Mouse (Mus musculus) left cerebral cortex, adult 8-10 months (tissue): ENCODE measurements around the gene Eefsec. TPM values are rescaled to one million over a fixed set of nuclear protein-coding genes. Genes with fewer than 3 reads are reported as not detected.
A peak's percentile ranks its signal among the peaks of the same experiment; 100 is the strongest.

Source experiments
- DNase-seq, 2 experiments: peaks; one replicate each; pipeline ENCODE4 v3.0.0; 2022; ENCODE audit warnings: low spot score in 2 of 2
- total RNA-seq, 4 experiments: library from RNA; stranded (reverse); gene quantifications; 2 replicates each; pipeline ENCODE4 v1.2.4; 2022

The Eefsec gene
- 10 to 100 TPM; 19.5 to 24.6 (median 23.4) TPM for total RNA-seq

DNA sequence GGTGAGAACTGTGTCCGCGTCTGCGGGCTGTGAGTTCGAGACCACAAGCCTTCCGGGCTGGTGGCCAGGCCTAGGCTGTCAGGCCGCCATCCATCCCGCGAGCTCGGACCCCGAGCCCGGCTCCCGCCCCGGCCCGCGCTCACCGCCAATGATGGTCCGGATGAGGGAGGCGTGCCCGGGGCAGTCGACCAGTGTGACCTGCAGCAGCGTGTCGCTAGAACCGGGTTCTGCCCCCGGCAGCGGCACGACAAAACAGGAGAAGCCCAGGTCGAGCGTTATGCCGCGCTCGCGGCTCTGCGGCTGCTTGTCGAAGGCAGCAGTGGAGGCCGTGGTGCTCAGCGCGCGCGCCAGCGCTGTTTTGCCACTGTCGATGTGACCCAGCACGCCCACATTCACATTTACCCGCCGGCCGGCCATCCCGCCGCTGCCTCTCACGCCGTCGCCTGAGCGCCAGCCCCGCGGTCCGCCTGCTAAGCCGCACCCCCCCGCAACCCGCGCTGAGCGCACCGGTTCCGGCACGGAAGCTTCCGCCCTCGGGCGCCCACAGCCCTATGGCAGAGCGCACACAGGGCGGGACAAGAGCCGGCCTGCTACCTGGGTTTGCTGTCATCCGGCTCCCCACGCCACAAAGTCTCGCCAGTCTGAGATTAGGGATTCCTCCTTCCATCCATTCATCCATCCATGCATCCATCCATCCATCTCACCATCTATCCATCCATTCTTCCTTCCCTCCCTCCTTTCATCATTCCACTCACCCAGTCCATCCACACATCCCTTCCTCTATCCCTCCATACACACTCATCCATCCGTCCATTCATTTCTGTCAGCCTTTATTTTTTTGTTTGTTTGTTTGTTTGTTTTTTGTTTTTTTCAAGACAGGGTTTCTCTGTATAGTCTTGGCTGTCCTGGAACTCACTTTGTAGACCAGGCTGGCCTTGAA, at the start of gene Eefsec:
TSS of gene Eefsec (minus strand) at position 477 of the 940 bp plus-strand sequence.
- peak; percentile 62 to 65 for DNase-seq

DNA sequence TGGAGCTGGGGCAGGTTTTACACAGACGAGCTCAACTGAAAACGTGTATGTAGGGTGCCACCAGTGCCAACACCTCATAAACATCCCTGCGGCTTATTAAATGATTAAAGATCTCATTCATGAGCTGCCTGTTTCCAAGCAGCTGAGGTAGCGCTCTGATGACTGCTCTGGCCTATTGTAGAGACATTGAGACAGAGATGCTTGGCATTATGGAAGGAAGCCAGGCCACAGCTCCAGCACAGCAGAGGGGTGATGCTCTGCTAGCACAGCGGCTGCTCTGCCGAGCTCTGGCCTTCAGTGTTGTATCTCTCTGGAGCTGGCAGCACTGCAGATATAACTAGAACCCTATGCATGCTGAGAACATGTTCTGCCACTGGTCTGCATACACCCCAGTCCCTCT, 47.4 kb upstream of the Eefsec start:
- DNase-seq = no peak

DNA sequence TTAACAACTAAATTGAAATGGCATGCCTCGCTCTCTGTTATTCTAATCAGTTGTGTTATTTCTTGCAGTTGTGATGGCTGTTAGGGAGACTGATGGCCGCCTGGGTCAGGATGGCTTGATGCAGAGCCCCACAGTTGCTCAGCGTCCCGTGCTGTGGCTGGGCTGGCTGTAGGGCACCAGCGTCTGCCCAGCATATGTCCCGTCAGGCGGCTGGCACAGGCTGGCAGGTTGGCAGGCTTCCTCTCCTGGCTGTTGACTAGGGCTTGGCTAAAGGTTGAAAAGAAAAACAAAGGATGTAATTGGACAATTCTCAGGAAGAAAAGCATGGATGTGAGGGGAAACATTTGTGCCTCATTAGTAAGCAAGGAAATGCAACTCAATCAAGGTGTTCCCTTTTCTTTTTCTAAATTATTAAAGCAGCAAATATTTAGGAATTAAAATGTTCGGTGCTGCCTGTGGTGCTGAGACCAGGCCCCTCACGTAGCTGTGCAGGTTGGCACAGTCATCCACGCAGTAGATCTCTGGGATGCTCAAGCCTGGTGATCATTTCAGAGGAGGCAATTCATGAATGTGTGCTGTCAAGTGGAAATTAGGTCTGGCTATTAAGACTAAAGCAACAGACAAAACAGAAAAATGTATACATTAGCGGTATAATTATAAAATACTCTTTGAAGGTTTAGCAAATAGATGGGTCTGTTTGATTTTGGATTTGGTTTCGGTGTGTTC, 44.5 kb upstream of the Eefsec start:
- DNase-seq = no peak

DNA sequence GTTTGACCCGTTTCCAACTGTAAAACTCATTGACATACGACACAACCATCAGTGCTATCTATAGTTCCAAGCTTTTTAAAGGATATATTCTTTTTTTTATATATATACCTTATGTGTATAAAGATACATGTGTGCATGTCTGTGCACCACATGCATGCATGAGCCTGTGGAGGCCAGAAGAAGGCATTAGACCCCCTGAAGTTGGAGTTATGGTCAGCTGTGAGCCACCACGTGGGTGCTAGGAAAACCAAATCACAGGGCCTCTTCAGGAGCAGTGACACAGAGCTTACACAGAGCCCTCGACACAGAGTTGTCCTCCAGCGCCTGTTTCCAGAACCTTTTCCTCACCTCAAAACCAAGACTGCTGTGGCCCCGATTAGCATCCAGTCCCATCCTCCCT, 43.5 kb upstream of the Eefsec start:
- DNase-seq = no peak

DNA sequence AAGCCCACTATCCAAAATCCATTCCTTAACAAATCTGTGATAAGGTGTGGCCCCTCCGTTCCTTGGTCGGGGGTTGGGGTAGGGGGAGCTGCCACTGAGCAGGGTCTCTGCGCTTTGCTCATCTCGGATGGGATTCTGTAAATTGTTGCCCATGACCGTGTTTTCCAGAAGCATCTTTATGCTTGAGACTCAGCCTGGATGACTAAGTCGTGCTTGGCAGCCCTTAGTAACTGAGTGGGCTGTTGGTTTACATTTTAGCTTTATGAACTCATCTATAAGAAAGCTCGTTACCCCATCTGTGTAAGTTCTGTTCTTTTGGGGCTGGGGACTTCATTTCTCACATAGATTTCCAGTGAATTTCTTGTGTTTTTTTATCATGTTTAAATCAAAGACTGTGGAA, 42.7 kb upstream of the Eefsec start:
- DNase-seq = no peak

DNA sequence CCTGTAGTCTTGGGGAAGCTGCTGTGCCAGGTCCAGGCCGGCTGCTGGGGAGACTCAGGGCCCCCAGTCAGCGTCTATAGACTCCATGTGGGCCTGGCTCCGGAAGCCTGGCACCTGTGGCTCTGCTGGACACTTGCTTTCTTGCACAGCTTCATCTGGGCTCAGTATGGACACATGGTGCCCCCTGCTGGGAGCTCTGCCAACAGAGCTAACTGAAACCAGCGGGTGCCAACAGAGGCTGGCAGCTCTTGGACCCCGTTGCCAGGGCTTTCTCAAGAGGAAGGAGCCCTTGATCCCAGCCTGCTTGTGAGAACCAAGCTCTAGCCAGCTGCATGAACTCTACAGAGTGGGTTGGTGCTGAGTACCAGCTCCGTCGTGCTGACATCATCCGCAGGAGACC, 40.6 kb upstream of the Eefsec start:
- peak; percentile 48 to 74 for DNase-seq

DNA sequence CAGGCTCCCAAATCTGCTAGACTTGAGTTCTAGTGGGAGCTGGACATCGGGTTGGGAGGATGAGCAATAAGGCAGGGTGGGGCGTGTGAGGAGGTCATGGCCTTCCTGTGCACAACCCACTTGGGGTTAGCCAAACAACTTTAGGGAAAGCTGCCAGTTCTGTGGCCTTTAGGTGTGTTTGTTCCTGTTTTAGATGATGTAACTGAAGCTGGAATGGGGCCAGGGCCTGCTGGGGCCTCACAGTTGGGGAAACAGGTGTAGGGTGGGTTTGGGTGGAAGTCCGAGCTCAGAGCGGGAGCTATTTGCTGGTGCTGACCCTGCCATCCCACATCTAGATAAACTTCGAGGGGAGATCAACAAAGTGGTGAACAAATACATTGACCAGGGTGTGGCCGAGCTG, 39.0 kb upstream of the Eefsec start:
- DNase-seq = no peak

DNA sequence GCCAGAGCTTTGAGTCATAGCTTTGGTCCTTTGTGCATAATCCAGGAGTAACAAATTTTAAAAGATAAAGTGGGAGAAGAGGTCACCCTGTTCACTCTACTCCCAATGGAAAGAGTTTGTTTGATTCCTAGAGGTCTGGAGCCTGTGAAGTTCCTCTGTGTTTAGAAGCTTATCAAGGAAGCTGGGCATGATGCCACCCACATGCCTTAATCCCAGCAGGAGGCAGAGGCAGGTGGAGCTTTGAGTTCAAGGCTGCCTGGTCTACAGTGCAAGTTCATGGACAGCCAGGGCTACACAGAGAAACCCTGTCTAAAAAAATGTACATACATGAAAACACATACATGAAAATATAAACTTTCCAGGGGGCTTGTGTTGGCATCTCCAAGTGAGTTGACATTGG, 37.6 kb upstream of the Eefsec start:
- no peak for DNase-seq

DNA sequence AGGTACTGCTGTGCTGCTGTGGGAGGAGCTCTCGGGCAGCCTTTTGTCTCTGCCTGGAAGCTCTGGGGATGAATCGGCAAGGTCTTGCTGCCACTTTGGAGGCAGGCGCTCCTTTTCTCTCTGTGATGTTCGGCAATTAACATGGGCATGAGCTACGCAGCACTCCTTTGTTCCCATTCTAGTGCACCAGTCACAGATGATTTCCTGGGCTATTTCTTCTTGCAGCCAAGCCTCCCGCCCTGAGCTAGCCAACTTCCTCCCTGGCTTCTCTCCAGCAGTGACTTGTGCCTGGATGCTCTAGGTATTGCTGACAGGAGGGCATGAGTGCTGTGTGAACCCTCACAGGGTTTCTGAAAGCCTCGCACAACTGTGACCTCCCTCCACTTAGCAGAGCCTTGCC, 36.8 kb upstream of the Eefsec start:
- no peak for DNase-seq

DNA sequence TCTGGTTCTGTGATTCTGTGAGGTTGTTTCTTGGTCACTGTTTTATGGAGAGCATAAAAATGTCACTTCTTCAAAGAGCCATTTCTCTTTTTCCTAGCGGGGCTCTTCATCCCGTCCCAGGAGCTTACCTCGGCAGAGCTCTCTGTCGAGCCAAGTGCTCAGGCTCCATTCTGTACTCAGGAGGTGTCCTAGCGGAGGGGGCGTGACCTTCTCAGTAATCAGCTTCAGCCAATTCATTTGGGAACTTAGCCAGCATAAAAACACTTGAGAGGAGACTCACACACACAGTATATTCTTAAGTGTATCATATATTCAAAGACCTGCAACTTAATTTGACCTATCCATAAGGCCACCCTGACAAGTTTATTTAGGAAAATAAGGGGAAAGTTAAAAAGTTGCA, 34.1 kb upstream of the Eefsec start:
- DNase-seq = no peak

DNA sequence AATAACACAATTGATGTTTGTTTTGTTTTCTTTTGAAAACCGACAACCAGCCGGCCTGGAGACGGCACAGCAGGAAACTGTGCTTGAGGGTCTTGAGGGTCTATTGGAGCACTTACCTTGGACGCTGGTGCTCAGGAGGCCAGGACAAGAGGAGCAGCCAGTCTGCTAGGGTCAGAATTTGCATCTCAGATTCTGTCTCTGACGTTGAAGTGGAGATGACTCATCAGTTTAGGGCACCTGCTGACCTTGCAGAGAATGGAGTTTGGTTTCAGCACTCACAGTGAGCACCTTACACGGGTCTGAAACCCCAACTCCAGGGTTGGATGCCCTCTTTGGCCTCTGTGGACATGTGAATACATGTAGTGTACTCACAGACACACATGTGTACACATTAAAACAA, 23.5 kb upstream of the Eefsec start:
- no peak for DNase-seq

DNA sequence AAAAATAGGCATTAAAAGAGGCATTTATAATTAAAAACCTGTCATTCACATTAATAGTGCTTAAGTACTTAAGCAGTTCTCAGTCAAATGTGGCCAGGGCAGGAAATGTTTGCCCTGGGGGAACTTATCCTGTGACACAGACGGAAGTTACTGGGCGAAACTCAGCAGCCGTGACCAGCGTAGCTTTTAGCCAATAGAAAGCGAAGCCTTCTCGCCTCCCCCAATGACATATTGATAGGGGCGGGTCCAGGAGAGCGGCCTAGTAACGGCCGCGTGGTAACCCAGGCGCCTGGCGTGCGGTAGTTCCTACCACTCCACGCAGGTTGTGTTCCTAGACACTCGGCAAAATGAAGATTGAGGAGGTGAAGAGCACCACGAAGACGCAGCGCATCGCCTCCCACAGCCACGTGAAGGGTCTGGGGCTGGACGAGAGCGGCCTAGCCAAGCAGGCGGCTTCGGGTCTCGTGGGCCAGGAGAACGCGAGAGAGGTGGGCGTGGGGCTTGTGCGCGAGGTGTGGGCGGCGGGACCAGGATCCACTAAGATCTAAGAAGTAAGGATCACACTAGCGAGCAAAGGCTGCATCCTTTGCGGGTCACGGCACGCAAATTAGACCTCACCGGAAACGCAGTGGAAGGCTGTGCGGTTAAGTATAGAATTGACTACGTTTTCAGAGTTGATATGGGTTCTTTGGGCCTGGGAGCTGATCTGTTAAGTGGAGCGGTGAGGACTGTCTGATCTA, 19.0 kb upstream of the Eefsec start, which contains the start of gene Ruvbl1:
TSS of gene Ruvbl1 (plus strand) at position 229 of the 740 bp plus-strand sequence.
- peak; percentile 73 to 90 for DNase-seq

DNA sequence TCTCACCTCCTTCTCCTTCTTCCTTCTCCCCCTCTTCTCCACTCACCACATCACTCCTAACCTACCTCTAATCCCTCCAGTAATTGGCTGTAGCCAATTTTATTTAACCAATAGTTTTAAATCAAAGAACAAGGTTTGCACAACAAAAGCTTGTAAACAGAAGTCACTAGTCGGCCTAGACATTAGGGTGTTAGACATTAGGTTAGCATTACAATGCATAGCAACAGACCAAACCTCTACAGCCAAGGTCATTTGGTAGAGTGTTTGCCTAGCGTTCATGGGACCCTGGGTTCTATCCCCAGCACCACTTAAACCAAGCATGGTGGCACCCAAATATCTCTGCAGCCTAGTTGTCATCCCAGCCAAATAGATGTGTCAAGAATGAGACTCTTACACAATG, 8.2 kb upstream of the Eefsec start:
- no peak for DNase-seq

DNA sequence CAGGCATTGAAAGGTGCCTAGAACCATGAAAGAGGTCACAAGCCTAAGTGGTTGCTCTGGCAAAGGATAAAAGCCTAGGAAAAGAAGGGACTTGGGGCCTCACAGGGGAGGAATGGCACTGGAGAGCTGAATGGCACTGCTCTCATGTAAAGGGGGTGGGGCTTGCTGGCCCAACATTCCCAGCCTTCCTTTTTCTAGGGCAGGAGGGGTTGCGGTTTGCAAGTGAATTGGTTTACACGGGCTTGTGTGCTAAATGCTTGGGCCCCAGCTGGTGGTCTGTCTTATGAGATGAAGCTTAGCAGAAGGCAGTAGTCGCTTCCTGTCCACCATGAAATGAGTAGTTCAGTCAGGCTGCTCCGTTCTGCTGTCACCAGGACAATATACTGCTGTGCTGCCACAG, 1.1 kb upstream of the Eefsec start:
- DNase-seq = no peak

DNA sequence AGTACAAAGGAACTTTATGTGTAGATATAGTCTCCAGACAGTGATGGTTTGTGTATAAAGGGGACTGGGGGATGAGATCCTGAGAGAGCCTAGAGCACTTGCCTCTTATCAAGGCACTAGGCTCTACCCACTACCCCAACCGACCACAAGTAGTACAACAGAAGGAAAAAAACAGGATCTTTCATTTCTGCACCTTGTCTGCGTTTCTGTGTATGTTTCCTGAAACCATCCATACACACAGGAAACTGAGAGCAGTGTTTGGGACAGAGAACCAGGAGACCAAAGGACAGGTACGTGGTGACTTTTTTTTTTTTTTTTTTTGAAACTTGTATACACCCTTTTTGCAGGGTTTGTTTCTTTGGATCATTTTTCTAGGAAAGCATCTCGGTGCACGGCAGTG, 678 bp downstream of the Eefsec start:
- DNase-seq = no peak

DNA sequence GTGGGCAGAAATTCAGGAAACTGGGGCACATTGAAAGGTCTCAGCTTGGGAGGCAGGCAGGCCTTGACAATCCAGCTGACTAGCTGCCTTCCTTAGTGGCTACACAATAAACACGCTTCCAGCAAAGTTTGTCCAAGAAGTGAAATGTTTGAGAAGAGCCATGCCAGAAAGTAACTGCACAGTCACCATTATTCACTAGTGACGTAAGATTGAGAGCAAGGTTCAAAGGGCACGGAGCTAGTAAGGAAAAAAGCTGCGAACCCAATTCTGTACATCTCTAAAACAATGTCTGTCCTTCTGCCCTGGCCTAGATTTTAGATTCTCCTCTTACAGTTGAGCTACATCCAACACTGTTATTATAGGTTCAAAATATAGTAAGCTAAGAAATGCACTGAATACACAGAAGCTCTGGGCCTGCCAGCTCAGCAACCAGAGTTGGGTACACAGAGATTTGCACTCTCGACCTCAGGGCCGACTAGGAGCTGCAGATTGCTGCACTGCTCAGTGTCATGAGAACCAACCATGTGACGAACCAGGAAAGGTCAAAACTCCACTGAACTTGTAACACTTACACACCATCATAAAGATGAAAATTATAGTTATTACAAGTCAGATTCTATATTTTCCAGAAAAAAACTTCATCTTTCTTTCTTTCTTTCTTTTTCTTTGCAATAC, 2.1 kb downstream of the Eefsec start:
- DNase-seq = no peak

DNA sequence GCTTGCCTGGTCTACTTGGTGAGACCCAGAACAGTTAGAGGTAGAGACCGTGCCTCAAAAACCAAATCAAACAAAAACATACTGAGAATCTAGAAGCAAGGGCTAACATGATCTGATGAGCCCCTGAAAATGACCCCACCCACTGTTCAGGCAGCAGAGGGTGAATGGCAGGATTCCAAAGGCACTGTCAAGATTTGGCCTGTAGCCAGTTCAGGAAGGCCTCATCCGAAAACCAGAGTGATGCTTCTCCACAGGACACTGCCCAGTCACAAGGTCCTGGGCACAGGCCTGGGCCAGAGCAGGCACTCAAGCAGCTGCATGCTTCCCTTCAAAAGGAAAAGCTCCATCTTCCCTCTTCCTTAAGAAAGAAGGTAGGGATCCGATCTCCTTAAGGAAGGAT, 2.9 kb downstream of the Eefsec start:
- no peak for DNase-seq

DNA sequence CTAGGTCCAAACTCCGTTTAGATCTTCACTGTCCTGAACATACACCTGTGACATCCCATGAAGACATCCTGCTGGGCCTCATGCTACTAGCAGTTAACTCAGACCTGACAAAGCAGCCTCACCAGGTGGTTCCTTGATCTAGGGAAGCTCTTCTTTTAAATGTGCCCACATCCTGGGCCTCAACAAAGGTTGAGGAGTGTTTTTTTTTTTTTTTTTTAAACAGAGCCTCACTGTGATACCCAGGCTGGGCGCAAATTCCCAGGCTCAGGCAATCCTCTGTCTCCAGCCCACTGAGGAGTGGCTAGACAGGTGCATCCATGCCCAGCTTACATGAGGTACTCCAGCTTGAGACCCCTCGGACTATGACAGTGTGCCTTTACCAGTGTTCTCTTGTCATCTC, 3.8 kb downstream of the Eefsec start:
- no peak for DNase-seq

DNA sequence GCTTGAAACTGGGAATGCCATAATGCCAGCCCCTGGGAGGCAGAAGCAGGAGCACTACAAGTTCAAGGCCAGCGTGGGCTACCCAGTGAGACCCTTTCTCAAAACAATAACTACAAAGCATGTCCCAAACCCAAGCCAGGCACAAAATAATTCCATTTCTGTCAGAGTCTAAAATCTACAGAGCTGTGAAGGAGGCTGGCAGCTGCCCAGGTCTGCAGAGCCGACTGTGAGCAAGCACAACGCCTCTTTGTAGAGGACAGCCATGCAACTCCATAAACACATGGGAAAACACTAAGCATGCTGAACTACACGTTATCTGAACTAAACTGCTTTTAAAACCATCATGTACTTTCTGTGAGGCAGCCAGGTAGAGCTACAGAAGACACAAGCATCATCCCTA, 7.3 kb downstream of the Eefsec start:
- peak in 1 of 2 experiments; percentile 29 for DNase-seq

DNA sequence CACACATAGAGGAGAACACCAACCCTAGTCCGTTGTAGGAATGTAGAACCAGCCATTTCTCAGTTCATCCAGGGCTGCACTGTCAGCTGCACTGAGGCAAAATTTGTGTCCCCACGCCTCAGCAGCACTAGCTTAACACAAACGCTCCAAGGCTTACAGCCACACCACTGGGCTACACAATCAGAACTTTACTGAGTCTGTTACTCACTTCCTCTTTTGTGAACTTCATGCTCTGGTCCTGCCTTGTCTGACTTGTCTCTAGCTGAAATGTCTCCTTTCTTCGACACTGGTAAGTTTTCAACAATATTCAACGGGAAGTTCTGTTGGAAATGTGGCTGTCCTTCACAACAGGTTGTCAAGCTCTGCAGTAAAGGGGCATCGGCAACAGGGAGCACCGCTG, 10.7 kb downstream of the Eefsec start:
- DNase-seq = no peak

DNA sequence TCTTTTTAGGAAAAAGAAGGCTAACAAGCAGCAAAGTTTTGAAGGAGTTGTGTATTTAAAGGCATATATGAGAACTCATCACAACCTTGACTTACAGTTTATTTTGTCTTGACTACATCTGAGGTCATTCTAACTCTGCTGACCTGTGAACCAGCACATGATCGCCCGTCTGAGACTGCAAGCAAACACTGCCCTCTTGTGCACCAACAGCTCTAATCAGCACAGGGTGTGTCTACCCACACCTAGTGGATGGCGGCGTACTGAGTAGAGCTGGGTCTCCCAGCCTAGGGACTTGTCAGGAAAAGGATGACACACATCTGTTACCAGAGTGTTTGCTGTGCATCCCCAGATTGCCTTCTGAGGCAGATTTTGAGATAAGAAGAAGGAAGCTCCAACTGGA, 15.1 kb downstream of the Eefsec start:
- DNase-seq = no peak
